Mouse (Mus musculus) right cerebral cortex, adult 18-20 months (tissue): ENCODE measurements at regions not wholly inside any gene's neighbourhood (a gene's known extent, or its start where the extent isn't known, plus 50 kb on each side); places are given as distances from the start of the nearest gene placed in this dataset.

ENCODE experiments used
- DNase-seq: peaks from one replicate; pipeline ENCODE4 v3.0.0; 2022; ENCODE audit warnings: mixed read lengths

DNA sequence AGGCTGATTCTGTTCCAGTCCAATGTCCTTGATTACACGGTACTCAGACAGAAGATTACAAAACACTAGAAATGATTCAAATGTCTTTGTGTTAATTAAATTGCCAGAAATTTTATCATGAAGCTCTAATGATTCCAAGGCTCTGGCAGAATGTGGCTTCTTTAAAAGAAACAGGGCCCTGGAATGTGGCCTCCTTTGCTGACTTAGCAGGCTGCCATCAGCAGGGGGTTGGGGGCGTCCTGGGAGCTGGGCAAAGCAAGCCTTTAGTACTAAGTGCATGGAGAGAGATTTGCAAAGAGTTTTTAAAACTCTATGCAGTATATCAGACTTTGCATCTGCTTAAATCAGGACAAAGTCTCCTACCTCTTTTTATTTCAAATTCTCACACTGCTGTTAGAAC lies 434.8 kb upstream of the Cited2 start:
- DNase-seq: no peak

GRCm38 (mm10) chr10:17292331-17292730 lies 430.7 kb upstream of the Cited2 start:
- no peak for DNase-seq

- DNase-seq: no peak
Observed at GRCm38 (mm10) chr10:17294440-17294839, 428.6 kb upstream of the Cited2 start.

- no peak for DNase-seq
Observed at GRCm38 (mm10) chr10:17295157-17295556, 427.9 kb upstream of the Cited2 start.

DNA sequence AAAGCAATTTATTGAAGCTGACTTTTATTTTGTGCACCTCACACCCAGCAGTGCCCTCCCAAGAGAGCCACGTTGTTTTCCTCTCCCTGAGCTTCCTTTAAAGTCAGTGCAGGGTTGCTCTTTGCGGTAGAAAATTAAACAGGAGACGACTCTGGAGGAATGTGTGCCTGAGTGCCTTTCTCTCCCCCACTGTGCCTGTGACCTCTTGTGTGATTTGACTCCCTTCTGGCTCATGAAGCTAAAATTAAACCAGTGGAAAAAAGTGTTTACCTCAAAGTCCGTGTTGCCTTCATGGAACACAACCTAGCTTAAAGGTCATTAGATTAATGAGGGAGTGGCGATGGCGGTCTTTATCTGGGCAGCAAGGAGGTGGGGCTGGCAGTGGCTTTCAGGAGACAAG lies 423.4 kb upstream of the Cited2 start:
- no peak for DNase-seq

- no peak for DNase-seq
Observed at GRCm38 (mm10) chr10:17326724-17327123, 396.3 kb upstream of the Cited2 start.

- DNase-seq: peak; percentile 31
Observed at GRCm38 (mm10) chr10:17330904-17331606, 392.0 kb upstream of the Cited2 start.

- peak; percentile 37 for DNase-seq
Observed at GRCm38 (mm10) chr10:17331607-17332008, 391.4 kb upstream of the Cited2 start.

DNA sequence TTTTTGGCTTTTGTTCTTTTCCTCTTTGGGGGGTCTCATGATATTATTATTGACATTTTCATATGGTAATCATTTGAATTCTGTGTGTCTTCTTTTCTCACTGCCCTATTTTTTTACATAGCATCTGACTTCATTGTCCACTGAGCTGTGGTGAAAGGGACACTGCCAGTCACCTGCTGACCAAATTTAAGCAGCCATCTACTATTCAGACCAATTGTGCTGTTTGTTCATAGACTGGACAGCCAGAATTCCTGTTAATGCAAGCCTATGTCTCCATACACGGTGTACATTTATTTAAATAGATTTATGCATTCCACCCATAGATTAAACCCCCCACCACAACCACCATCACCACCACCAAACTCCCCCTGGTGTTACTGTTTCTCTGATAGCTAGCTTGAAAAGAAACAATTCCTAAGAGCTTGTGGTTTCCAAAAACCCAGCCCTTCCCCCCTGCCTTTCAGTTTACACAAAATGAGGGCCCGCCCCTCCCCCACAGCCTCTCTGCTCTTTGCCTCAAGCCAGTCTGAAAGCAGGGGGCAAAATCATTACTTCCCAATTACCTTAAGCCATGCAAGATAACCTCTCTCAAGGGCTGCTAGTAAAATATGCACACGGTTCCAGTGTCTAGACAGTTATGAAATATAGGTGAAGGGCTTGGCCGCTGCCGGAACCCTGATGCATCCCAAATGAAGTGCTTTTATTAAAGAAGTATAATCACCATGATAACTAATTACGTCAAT lies 390.8 kb upstream of the Cited2 start:
- DNase-seq: no peak

DNA sequence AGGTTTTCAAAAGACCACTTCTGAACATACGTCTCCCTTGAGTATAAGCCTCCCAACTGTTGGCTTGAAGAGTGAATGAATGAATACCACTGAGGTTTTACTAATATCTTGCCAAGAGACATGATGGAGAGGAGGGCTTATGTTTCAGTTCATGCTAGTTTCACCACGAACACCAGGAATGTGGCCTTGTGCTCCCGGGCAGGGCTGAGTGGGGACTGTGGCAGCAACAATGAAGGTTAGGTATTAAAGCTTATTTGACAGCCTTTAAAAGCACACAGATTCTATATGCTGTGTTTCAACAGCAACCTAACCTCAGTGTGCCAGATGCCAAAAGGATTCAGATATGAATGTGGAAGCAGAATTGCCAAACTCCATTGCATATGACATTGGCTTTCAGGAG lies 390.0 kb upstream of the Cited2 start:
- no peak for DNase-seq

GRCm38 (mm10) chr10:17333676-17334075 lies 389.3 kb upstream of the Cited2 start:
- DNase-seq: no peak

- no peak for DNase-seq
Observed at GRCm38 (mm10) chr10:17337217-17337616, 385.8 kb upstream of the Cited2 start.

DNA sequence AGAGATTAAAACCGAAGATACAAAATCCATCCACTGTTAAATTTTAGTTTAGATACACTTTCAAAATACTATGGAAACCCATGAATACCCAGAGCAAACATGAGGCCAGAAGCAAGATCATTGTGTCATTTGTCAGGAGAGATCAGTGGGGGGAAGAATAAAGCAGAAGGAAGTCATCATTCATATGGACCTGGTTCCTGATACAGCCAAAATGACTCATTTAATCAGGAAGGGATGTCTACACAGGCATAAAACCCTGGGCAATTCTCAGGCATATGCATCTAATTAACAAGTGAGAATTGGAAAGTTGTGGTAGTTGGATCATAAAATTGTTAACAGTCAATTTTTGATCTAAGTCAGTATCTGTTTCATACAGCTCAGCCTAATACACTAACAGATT lies 379.2 kb upstream of the Cited2 start:
- DNase-seq: no peak

DNA sequence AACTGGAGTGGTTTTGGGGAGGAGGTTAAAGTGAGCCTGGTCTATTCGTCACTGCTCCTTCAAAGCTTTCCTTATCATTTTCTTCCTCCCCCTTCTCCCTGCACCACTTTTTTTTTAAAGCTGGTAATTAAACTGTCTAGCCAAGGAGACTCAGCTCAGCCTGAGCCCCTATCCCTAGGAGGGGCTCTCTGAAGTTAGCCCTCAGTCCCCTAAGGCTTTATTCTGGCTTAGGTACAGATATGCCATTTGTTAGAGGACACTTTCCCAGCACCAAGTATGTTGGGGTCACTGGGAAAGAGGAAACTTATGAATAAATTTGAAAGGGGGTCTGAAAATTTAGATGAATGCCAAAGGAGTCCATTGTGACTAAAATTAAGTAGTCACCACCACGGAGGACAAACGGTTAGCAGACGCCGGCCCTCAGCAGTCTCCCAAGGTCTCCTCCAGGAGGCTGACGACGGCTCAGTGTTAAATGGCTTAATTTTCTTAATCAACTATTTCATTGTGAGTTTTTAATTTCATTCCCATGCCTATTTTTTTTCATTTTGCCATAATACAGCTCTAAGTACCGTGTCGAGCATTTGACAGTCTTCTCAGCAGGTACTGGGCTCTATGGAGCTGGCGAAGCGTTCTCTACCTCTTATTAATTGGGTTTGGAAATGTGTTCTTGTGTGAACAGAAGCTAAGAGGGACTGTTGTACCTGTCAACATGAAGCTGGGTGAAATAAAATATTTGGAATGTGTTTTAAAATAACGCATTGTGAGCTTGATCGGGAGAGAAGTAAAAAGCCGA lies 370.6 kb upstream of the Cited2 start:
- DNase-seq: no peak

DNA sequence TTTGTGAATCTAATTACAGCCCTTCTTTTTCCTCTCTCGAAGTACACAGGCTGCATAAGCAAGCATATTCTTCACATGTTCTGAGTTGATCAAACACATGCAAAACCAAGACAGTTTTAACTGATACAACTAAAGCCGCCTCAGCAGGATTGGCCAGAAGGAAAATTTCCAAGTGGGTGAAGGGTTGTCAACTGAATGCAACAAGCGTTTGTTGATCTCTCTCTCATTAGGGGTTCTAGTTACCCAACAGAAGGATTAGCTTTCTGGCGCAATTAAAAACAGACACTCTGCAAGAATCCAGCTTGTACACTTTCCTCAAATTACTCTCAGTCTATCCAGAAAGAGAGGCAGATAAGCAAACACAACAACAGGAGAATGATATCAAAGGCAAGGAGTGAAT lies 367.5 kb upstream of the Cited2 start:
- no peak for DNase-seq

- no peak for DNase-seq
Observed at GRCm38 (mm10) chr10:17356041-17356440, 367.0 kb upstream of the Cited2 start.

DNA sequence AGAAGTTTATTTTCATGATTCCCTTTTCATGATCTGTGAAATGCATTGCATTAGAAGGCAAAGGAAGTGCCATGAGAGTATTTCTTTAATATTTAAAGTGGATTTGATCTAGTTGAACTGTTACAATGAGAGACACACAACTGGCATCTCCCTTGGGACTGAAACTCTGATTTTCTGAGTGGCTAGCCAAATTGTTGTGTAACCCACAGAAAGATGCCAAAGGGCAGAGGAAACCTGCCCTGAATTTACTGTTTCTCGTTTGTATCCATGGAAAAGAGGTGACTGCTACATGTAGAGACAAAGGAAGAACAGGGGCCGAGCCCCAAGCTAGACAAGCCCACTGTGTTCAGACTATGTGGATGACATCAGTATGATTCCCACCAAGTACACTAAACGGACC lies 360.4 kb upstream of the Cited2 start:
- DNase-seq: no peak

GRCm38 (mm10) chr10:17366042-17366740 lies 356.8 kb upstream of the Cited2 start:
- no peak for DNase-seq

DNA sequence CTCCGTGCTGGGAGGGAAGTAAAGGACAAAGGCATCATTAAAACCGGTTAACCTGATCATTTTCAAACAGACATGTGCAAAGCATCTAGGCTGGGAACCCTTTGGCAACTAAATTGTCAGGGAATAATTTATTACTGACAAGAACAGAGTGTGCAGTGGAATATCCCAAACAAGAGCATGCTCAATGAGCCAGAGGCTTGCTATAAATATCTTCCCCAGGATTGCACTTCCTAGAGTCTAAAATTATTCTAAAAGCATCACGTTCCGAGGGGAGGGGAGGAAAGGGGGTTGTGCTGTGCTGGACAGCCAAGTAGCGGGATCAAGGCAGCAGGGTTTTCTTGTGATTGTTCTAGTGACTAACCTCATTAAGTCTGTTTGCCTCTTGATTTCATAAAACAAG lies 356.0 kb upstream of the Cited2 start:
- DNase-seq: peak; percentile 12

GRCm38 (mm10) chr10:17367430-17367829 lies 355.6 kb upstream of the Cited2 start:
- no peak for DNase-seq

- DNase-seq: no peak
Observed at GRCm38 (mm10) chr10:17368636-17369035, 354.4 kb upstream of the Cited2 start.

- no peak for DNase-seq
Observed at GRCm38 (mm10) chr10:17372905-17373304, 350.1 kb upstream of the Cited2 start.

- DNase-seq: no peak
Observed at GRCm38 (mm10) chr10:17374047-17374446, 349.0 kb upstream of the Cited2 start.
